Mouse (Mus musculus): ENCODE data around the gene Madcam1. TPM values are rescaled to one million over a fixed set of nuclear protein-coding genes. Genes with fewer than 3 reads are reported as not detected.

The Madcam1 gene
- polyA plus RNA-seq (2014; fragmentation: Illumina TruSeq; extraction: RNeasy Lipid Tissue Mini Kit (QIAGEN cat#74804); ENCODE audit: insufficient read depth, low read depth, low replicate concordance): not detected

DNA sequence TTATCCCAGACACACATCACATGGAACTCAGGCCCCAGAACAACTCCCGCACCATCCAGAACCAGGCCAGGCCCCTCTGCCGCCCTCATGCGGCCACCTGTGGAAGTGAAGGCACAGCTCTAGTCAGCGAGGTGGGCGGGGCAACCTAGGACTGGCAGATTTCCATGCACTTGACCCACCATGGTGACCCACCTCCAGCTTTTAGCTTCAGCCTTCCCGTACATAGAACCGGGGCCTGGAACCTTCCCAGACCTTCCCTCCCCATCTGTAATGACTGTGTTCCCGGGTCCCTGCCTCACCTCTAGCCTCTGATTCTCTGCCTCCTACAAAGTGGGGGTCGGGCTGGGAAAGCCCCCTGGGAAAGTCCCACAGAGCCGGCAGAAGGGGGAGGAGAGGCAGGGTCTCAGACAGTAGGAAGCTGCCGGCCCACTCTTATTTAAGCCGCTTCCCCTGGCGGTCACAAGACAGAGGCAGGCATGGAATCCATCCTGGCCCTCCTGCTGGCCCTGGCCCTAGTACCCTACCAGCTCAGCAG lies at the start of gene Madcam1:
TSS of gene Madcam1 (plus strand) at position 429 of the 535 bp plus-strand sequence.

DNA sequence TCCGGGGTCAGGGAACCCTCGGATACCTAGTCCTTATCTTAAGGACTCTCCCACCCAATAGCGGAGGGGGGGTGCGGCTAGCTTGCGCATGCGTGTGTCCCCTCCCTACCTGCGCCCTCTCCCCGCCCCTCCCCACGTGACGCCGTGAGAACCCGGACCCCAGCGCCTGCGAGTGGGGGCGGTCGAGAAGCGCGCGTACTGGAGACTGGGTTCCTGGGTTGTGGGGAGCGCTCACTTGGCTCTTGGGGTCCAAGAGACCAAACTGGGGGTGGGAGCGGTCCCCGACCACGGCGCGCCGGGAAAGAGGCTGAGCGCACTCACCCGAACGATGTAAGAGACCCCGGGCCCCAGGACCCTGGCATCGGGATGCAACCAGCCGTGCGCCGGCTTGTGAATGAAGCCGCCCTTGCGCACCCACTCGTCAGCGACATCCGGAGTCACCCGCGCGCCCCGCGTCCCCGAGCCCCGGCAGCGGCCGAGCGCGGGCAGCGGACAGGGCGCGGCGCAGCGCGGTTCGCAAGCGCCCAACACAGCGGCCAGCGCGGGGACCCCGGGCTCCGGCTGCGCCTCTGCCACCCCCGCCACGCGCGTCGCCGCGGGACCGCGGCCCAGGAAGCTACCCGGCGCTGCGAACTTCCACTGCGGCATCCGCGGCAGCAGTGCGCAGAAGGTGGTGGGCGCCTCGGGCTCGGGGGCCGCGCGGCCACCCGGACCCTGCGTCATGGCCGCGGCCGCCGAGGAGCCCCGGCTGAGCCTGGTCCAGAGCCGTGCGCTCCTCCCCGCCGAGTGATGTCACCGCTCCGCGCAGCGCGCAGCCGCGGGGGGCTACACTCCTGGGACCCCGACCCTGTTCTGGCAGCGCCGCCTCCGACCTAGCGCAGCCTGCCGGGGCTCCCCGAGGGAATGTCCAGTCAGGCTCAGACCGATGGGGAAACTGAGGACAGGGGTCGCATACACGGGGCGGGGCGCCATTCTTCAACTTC lies 26.9 kb upstream of the Madcam1 start, which contains the start of gene Shc2:
TSS of gene Shc2 (minus strand) at position 791 of the 983 bp plus-strand sequence.

DNA sequence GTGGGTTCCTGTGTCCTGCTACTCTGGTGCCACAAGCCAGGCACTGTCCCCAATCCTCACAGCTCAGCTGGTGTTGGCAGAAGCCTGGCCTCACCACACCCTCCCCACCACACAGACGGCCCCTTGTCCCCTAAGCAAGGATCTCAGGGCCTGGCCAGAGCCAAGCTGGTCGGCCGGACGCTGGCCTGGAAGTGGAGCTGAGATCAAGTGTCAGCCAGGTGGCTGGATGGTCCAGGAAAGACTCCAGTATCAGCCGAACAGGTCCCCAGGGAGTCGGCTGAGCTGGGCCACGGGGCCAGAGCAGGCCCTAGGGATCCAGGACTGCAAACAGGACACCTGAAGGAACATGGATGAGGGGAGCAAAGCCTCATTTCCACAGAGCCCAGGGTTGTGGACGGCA lies 18.6 kb upstream of the Madcam1 start, which contains the start of gene Odf3l2:
TSS of gene Odf3l2 (minus strand) at position 28 of the 400 bp plus-strand sequence.

DNA sequence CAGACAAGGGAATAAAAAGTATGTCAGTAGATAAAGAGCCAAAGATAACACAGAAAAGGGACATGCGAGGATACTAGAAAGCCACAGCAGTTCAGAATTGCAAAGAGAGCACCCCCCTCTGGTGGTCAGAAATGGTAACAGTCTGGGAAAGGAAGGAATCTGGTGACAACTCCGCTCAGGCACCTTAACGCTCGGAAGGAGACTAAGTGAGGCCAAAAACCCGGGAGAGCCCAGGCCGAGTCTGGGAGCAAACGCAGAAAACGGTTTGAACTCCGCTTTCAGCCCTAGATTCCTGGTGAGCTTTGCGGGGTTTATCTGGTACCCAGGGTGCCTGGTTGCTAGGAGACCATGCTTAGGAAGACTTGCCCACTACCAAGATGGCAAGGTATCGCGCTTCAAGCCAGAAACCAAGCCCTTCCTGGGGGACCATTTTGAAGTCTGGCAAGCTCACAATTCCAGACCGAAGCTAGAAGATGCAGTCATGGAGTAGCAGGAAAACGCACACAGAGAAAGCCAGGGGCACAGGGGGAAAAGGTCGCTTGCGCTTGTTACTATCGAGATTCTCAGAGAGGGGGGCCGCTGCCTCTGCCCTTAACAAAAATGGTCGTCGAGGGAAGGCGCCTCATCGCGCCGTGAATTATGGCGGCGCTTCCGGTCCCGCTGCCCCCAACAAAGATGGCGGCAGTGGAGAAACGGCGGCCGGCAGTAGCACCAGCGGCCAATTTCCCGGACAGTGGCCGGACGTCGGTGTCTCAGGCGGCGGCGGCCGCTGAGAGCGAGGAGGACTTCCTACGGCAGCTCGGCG lies 4.6 kb downstream of the Madcam1 start, which contains the start of gene Tpgs1:
TSS of gene Tpgs1 (plus strand) at position 599 of the 805 bp plus-strand sequence.

DNA sequence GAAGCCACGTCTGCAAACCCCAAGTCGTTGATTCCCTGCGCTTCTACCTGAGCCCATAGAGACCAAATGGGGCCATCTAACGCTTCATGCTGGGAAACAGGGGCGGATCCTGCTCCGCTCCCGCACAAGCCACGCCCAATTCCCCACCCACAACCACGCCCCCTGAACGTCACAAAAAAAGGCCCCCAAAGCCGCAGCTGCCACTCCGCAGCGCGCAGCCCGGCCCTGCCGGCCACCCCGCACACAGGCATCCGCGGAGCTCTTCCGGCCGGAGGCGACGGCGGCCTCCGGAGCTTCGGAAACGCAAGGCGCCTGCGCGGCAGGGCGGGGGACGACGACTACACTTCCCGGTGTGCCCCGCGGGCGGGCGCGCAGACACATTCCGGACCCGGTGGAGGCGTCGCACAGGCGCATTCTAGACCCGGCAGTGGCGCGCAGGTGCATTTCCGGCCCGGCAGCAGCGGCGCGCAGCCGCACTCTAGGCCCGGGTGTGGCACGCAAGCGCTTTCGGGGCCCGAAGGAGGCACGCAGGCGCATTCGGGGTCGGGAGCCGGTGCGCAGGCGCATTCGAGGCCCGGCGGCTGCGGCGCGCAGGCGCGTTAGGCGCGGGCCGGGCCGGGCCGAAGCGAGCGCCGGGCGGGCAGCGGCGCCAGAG lies 17.4 kb downstream of the Madcam1 start, which contains the start of gene Cdc34:
TSS of gene Cdc34 (plus strand) at position 605 of the 655 bp plus-strand sequence.

DNA sequence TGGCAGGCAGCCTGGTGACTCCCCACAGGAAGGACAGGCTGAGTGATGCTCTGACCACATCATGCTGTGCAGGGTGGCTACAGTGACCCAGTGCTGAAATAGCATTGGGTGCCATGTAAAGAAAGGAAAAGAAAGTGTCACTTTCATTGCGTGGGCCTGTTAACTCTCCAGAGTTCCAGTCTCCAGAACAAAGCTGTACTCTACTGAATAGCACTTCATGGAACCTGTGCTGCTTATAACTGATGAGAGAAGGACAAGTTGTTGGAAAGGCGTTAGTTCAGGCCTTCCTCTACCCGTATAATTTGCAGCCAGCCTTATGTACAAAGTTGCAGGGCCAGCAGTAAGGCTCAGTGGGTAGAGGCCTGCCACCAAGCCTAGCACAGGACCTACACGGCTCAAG lies 24.4 kb downstream of the Madcam1 start, which contains the start of gene Gzmm:
TSS of gene Gzmm (plus strand) at position 301 of the 400 bp plus-strand sequence.

DNA sequence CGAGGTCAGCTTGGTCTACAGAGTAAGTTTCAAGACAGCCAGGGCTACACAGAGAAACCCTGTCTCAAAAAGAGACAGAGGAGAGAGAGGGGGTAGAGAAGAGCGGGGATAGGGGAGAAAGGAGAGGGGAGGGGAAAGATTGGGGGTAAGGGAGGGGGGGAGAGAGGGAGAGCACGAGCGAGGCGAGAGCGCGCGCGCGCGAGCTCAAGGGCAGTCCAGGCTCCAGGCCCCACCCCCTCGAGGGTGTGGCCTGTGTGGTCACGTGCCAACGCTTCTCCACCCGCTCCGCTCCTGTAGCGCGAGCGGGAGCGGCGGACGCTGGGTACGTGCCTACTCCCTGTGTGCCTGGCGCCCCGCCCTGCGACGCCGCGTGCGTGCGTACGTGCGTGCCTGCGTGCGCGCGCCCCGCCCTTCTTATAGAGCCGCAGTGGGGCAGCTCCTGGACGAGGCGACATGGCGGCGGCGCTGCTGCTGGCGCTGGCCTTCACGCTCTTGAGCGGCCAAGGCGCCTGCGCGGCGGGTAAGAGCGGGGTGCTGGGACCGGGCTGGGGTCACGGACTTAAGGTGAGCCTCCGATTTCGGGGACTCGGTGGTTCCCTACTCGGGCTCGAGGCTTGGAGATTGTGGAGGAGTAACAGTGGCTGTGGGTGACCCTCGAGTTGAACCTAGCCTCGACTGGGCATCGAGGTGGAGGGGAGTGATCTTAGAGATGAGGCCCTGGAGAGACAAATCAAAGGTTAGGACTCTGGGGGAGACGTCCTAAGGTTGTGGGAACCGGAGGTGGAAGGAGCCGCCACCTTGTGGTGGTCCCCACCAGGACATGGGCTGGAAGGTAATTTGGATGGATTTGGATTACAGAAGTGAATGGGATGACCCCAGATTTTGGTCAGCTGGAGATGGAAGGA lies 40.0 kb downstream of the Madcam1 start, which contains the start of gene Bsg:
TSS of gene Bsg (plus strand) at position 427 of the 905 bp plus-strand sequence.

DNA sequence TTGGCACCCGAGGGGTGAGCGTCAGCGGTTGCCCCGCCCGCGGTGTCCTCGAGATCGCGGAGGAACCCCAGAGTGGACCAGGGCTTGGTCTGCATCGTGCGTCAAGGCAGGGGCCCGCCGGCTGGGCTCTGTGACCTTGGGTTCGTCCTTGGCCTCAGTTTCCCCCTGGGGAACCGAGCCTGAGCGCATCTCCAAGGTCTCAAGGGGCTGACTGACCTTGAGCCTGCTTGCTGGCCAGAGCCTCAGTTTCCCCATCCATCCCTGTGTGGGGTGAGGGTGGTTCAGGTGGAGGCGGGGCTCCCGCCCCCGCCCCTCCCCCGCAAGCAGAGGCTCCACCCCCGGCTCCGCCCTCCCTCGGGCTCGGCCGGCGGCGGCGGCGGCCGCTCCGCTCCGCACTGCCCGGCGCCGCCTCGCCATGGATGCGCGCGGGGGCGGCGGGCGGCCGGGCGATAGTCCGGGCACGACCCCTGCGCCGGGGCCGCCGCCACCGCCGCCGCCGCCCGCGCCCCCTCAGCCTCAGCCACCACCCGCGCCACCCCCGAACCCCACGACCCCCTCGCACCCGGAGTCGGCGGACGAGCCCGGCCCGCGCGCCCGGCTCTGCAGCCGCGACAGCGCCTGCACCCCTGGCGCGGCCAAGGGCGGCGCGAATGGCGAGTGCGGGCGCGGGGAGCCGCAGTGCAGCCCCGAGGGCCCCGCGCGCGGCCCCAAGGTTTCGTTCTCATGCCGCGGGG lies 52.1 kb downstream of the Madcam1 start, which contains the start of gene Hcn2:
TSS of gene Hcn2 (plus strand) at position 381 of the 734 bp plus-strand sequence.

Other genes starting within 250 kb of the Madcam1 start
- not detected for gene Vmn2r83, start 195.8 kb upstream of the Madcam1 start, polyA plus RNA-seq (2014; fragmentation: Illumina TruSeq; extraction: RNeasy Lipid Tissue Mini Kit (QIAGEN cat#74804); ENCODE audit: insufficient read depth, low read depth, low replicate concordance)
- 17.7 TPM for gene Plpp2, start 130.8 kb upstream of the Madcam1 start, polyA plus RNA-seq (2014; fragmentation: Illumina TruSeq; extraction: RNeasy Lipid Tissue Mini Kit (QIAGEN cat#74804); ENCODE audit: insufficient read depth, low read depth, low replicate concordance)
- gene Mier2, start 109.4 kb upstream of the Madcam1 start, polyA plus RNA-seq (2014; fragmentation: Illumina TruSeq; extraction: RNeasy Lipid Tissue Mini Kit (QIAGEN cat#74804); ENCODE audit: insufficient read depth, low read depth, low replicate concordance): 9.8 TPM
- not detected for gene Theg, start 77.2 kb upstream of the Madcam1 start, polyA plus RNA-seq (2014; fragmentation: Illumina TruSeq; extraction: RNeasy Lipid Tissue Mini Kit (QIAGEN cat#74804); ENCODE audit: insufficient read depth, low read depth, low replicate concordance)
- gene C2cd4c, start 50.5 kb upstream of the Madcam1 start, polyA plus RNA-seq (2014; fragmentation: Illumina TruSeq; extraction: RNeasy Lipid Tissue Mini Kit (QIAGEN cat#74804); ENCODE audit: insufficient read depth, low read depth, low replicate concordance): not detected
- gene Shc2, start 26.6 kb upstream of the Madcam1 start, polyA plus RNA-seq (2014; fragmentation: Illumina TruSeq; extraction: RNeasy Lipid Tissue Mini Kit (QIAGEN cat#74804); ENCODE audit: insufficient read depth, low read depth, low replicate concordance): 1.1 TPM
- gene Odf3l2, start 18.8 kb upstream of the Madcam1 start, polyA plus RNA-seq (2014; fragmentation: Illumina TruSeq; extraction: RNeasy Lipid Tissue Mini Kit (QIAGEN cat#74804); ENCODE audit: insufficient read depth, low read depth, low replicate concordance): not detected
- gene Tpgs1, start 4.8 kb downstream of the Madcam1 start, polyA plus RNA-seq (2014; fragmentation: Illumina TruSeq; extraction: RNeasy Lipid Tissue Mini Kit (QIAGEN cat#74804); ENCODE audit: insufficient read depth, low read depth, low replicate concordance): 27.9 TPM
- 73.4 TPM for gene Cdc34, start 17.6 kb downstream of the Madcam1 start, polyA plus RNA-seq (2014; fragmentation: Illumina TruSeq; extraction: RNeasy Lipid Tissue Mini Kit (QIAGEN cat#74804); ENCODE audit: insufficient read depth, low read depth, low replicate concordance)
- 1.4 TPM for gene Gzmm, start 24.5 kb downstream of the Madcam1 start, polyA plus RNA-seq (2014; fragmentation: Illumina TruSeq; extraction: RNeasy Lipid Tissue Mini Kit (QIAGEN cat#74804); ENCODE audit: insufficient read depth, low read depth, low replicate concordance)
- 666 TPM for gene Bsg, start 39.9 kb downstream of the Madcam1 start, polyA plus RNA-seq (2014; fragmentation: Illumina TruSeq; extraction: RNeasy Lipid Tissue Mini Kit (QIAGEN cat#74804); ENCODE audit: insufficient read depth, low read depth, low replicate concordance)
- 0.48 TPM for gene Hcn2, start 52.1 kb downstream of the Madcam1 start, polyA plus RNA-seq (2014; fragmentation: Illumina TruSeq; extraction: RNeasy Lipid Tissue Mini Kit (QIAGEN cat#74804); ENCODE audit: insufficient read depth, low read depth, low replicate concordance)
- 19.4 TPM for gene Polrmt, start 82.0 kb downstream of the Madcam1 start, polyA plus RNA-seq (2014; fragmentation: Illumina TruSeq; extraction: RNeasy Lipid Tissue Mini Kit (QIAGEN cat#74804); ENCODE audit: insufficient read depth, low read depth, low replicate concordance)
- not detected for gene Fgf22, start 90.5 kb downstream of the Madcam1 start, polyA plus RNA-seq (2014; fragmentation: Illumina TruSeq; extraction: RNeasy Lipid Tissue Mini Kit (QIAGEN cat#74804); ENCODE audit: insufficient read depth, low read depth, low replicate concordance)
- 25.3 TPM for gene Rnf126, start 102.4 kb downstream of the Madcam1 start, polyA plus RNA-seq (2014; fragmentation: Illumina TruSeq; extraction: RNeasy Lipid Tissue Mini Kit (QIAGEN cat#74804); ENCODE audit: insufficient read depth, low read depth, low replicate concordance)
- 20.4 TPM for gene Fstl3, start 112.7 kb downstream of the Madcam1 start, polyA plus RNA-seq (2014; fragmentation: Illumina TruSeq; extraction: RNeasy Lipid Tissue Mini Kit (QIAGEN cat#74804); ENCODE audit: insufficient read depth, low read depth, low replicate concordance)
- gene Prss57, start 126.4 kb downstream of the Madcam1 start, polyA plus RNA-seq (2014; fragmentation: Illumina TruSeq; extraction: RNeasy Lipid Tissue Mini Kit (QIAGEN cat#74804); ENCODE audit: insufficient read depth, low read depth, low replicate concordance): 0.08 TPM
- gene Palm, start 129.0 kb downstream of the Madcam1 start, polyA plus RNA-seq (2014; fragmentation: Illumina TruSeq; extraction: RNeasy Lipid Tissue Mini Kit (QIAGEN cat#74804); ENCODE audit: insufficient read depth, low read depth, low replicate concordance): 18.7 TPM
- 3.5 TPM for gene Misp, start 156.4 kb downstream of the Madcam1 start, polyA plus RNA-seq (2014; fragmentation: Illumina TruSeq; extraction: RNeasy Lipid Tissue Mini Kit (QIAGEN cat#74804); ENCODE audit: insufficient read depth, low read depth, low replicate concordance)
- gene Ptbp1, start 189.9 kb downstream of the Madcam1 start, polyA plus RNA-seq (2014; fragmentation: Illumina TruSeq; extraction: RNeasy Lipid Tissue Mini Kit (QIAGEN cat#74804); ENCODE audit: insufficient read depth, low read depth, low replicate concordance): 81.3 TPM
- 2.2 TPM for gene Prtn3, start 209.9 kb downstream of the Madcam1 start, polyA plus RNA-seq (2014; fragmentation: Illumina TruSeq; extraction: RNeasy Lipid Tissue Mini Kit (QIAGEN cat#74804); ENCODE audit: insufficient read depth, low read depth, low replicate concordance)
- 3.4 TPM for gene Plppr3, start 210.1 kb downstream of the Madcam1 start, polyA plus RNA-seq (2014; fragmentation: Illumina TruSeq; extraction: RNeasy Lipid Tissue Mini Kit (QIAGEN cat#74804); ENCODE audit: insufficient read depth, low read depth, low replicate concordance)
- not detected for gene Elane, start 221.7 kb downstream of the Madcam1 start, polyA plus RNA-seq (2014; fragmentation: Illumina TruSeq; extraction: RNeasy Lipid Tissue Mini Kit (QIAGEN cat#74804); ENCODE audit: insufficient read depth, low read depth, low replicate concordance)
- gene Cfd, start 226.3 kb downstream of the Madcam1 start, polyA plus RNA-seq (2014; fragmentation: Illumina TruSeq; extraction: RNeasy Lipid Tissue Mini Kit (QIAGEN cat#74804); ENCODE audit: insufficient read depth, low read depth, low replicate concordance): 873 TPM
- 12.4 TPM for gene Med16, start 244.4 kb downstream of the Madcam1 start, polyA plus RNA-seq (2014; fragmentation: Illumina TruSeq; extraction: RNeasy Lipid Tissue Mini Kit (QIAGEN cat#74804); ENCODE audit: insufficient read depth, low read depth, low replicate concordance)
- not detected for gene Gm26602, start 246.3 kb downstream of the Madcam1 start, polyA plus RNA-seq (2014; fragmentation: Illumina TruSeq; extraction: RNeasy Lipid Tissue Mini Kit (QIAGEN cat#74804); ENCODE audit: insufficient read depth, low read depth, low replicate concordance)